Mouse (Mus musculus): ENCODE data around the gene Cdca4. TPM values are rescaled to one million over a fixed set of nuclear protein-coding genes. Genes with fewer than 3 reads are reported as not detected.

Cdca4 gene
- polyA plus RNA-seq, 1 experiment, result 21.5 TPM

GRCm38 (mm10) chr12:112832411-112832810, 3.2 kb upstream of the Cdca4 start:
- Histone ChIP-seq H3K79me2 (ENCODE audit: control insufficient read depth, insufficient read depth) (peaks cover 37% of the 10 kb centered on the region), H3K4me3 (no peak overlapping the region), H3K27me3 (ENCODE audit: control insufficient read depth, insufficient read depth, insufficient read length) (no peaks in the 10 kb centered on the region), H3K4me2 (ENCODE audit: low read depth) (no peak overlapping the region), H3K36me3 (ENCODE audit: control insufficient read depth, insufficient read depth) (peaks cover 5% of the 10 kb centered on the region), H3ac (ENCODE audit: control insufficient read depth, insufficient read length) (no peak overlapping the region)
- no peak for TF ChIP-seq TCF3 (IDR thresholded peaks at IDR 0.05; ENCODE audit: insufficient read length, low read depth)
- TF ChIP-seq POLR2AphosphoS2 (IDR thresholded peaks at IDR 0.05; ENCODE audit: insufficient read length, low read depth), result no peak
- TF ChIP-seq TCF12 (IDR thresholded peaks at IDR 0.05; ENCODE audit: insufficient read depth, poor library complexity, severe bottlenecking), result no peak
- TF ChIP-seq E2F4 (IDR thresholded peaks at IDR 0.05; ENCODE audit: insufficient read depth), result no peak

- H3K4me2 ChIP-seq (ENCODE audit: low read depth), result peak overlapping the region; percentile 93
- TF ChIP-seq MYOD1 (IDR thresholded peaks at IDR 0.05; ENCODE audit: control insufficient read depth in 1 of 3, insufficient read length in 2 of 3, low read depth in 2 of 3), result no peak
- no peak for TF ChIP-seq CEBPB (IDR thresholded peaks at IDR 0.05; ENCODE audit: insufficient read depth, poor library complexity, severe bottlenecking)
- TF ChIP-seq POLR2AphosphoS2 (IDR thresholded peaks at IDR 0.05; ENCODE audit: insufficient read length, low read depth), result no peak
- no peak for TF ChIP-seq REST (IDR thresholded peaks at IDR 0.05; ENCODE audit: insufficient read depth, insufficient read length)
- TF ChIP-seq POLR2A (IDR thresholded peaks at IDR 0.05; ENCODE audit: insufficient read length, low read depth), result no peak
- no peak for TF ChIP-seq TCF3 (IDR thresholded peaks at IDR 0.05; ENCODE audit: insufficient read length, low read depth)
- no peak for TF ChIP-seq E2F4 (IDR thresholded peaks at IDR 0.05; ENCODE audit: insufficient read depth)
- TF ChIP-seq MAX (IDR thresholded peaks at IDR 0.05; ENCODE audit: low read depth), result no peak
- no peak for TF ChIP-seq MYOG (IDR thresholded peaks at IDR 0.05; ENCODE audit: control insufficient read depth in 1 of 3, insufficient read depth in 1 of 3, insufficient read length in 2 of 3, low read depth in 2 of 3)
- no peak for TF ChIP-seq USF1 (IDR thresholded peaks at IDR 0.05; ENCODE audit: low read depth)
- no peak for TF ChIP-seq SRF (IDR thresholded peaks at IDR 0.05; ENCODE audit: control insufficient read depth, insufficient read length, low read depth)
- TF ChIP-seq TCF12 (IDR thresholded peaks at IDR 0.05; ENCODE audit: insufficient read depth, poor library complexity, severe bottlenecking), result no peak
Observed at GRCm38 (mm10) chr12:112830570-112830969, 1.3 kb upstream of the Cdca4 start.

GRCm38 (mm10) chr12:112830141-112830540, 918 bp upstream of the Cdca4 start:
- peaks cover 15% of the 10 kb centered on the region for H3K36me3 ChIP-seq (ENCODE audit: control insufficient read depth, insufficient read depth)
- H3K79me2 ChIP-seq (ENCODE audit: control insufficient read depth, insufficient read depth), result peaks cover 60% of the 10 kb centered on the region
- TF ChIP-seq MAX (IDR thresholded peaks at IDR 0.05; ENCODE audit: low read depth) (no peak), TCF3 (IDR thresholded peaks at IDR 0.05; ENCODE audit: insufficient read length, low read depth) (no peak), SRF (IDR thresholded peaks at IDR 0.05; ENCODE audit: control insufficient read depth, insufficient read length, low read depth) (no peak), USF1 (IDR thresholded peaks at IDR 0.05; ENCODE audit: low read depth) (no peak), POLR2AphosphoS2 (IDR thresholded peaks at IDR 0.05; ENCODE audit: insufficient read length, low read depth) (no peak), E2F4 (IDR thresholded peaks at IDR 0.05; ENCODE audit: insufficient read depth) (no peak), POLR2A (IDR thresholded peaks at IDR 0.05; ENCODE audit: insufficient read length, low read depth) (no peak), REST (IDR thresholded peaks at IDR 0.05; ENCODE audit: insufficient read depth, insufficient read length) (no peak), MYOD1 (IDR thresholded peaks at IDR 0.05; ENCODE audit: control insufficient read depth in 1 of 3, insufficient read length in 2 of 3, low read depth in 2 of 3) (no peak), TCF12 (IDR thresholded peaks at IDR 0.05; ENCODE audit: insufficient read depth, poor library complexity, severe bottlenecking) (no peak), CEBPB (IDR thresholded peaks at IDR 0.05; ENCODE audit: insufficient read depth, poor library complexity, severe bottlenecking) (no peak), MYOG (IDR thresholded peaks at IDR 0.05; ENCODE audit: control insufficient read depth in 1 of 3, insufficient read depth in 1 of 3, insufficient read length in 2 of 3, low read depth in 2 of 3) (no peak)
- H3K4me3 ChIP-seq, result peak overlapping the region; percentile 93
- H3ac ChIP-seq (ENCODE audit: control insufficient read depth, insufficient read length), result peak overlapping the region; percentile 72
- H3K4me2 ChIP-seq (ENCODE audit: low read depth), result peak overlapping the region; percentile 93
- no peaks in the 10 kb centered on the region for H3K27me3 ChIP-seq (ENCODE audit: control insufficient read depth, insufficient read depth, insufficient read length)

More at GRCm38 (mm10) chr12:112830570-112830969, 1.3 kb upstream of the Cdca4 start:
- Histone ChIP-seq H3K27me3 (ENCODE audit: control insufficient read depth, insufficient read depth, insufficient read length) (no peaks in the 10 kb centered on the region), H3K36me3 (ENCODE audit: control insufficient read depth, insufficient read depth) (peaks cover 15% of the 10 kb centered on the region), H3K4me3 (peak overlapping the region; percentile 93), H3ac (ENCODE audit: control insufficient read depth, insufficient read length) (no peak overlapping the region), H3K79me2 (ENCODE audit: control insufficient read depth, insufficient read depth) (peaks cover 55% of the 10 kb centered on the region)

- Histone ChIP-seq H3ac (ENCODE audit: control insufficient read depth, insufficient read length) (peak overlapping the region; percentile 72), H3K4me3 (peak overlapping the region; percentile 93), H3K79me2 (ENCODE audit: control insufficient read depth, insufficient read depth) (peaks cover 74% of the 10 kb centered on the region), H3K27me3 (ENCODE audit: control insufficient read depth, insufficient read depth, insufficient read length) (no peaks in the 10 kb centered on the region), H3K36me3 (ENCODE audit: control insufficient read depth, insufficient read depth) (peaks cover 15% of the 10 kb centered on the region), H3K4me2 (ENCODE audit: low read depth) (peak overlapping the region; percentile 88)
- TF ChIP-seq POLR2A (IDR thresholded peaks at IDR 0.05; ENCODE audit: insufficient read length, low read depth), result peak; percentile 52
- TF ChIP-seq TCF12 (IDR thresholded peaks at IDR 0.05; ENCODE audit: insufficient read depth, poor library complexity, severe bottlenecking), result no peak
- TF ChIP-seq MYOG (IDR thresholded peaks at IDR 0.05; ENCODE audit: control insufficient read depth in 1 of 3, insufficient read depth in 1 of 3, insufficient read length in 2 of 3, low read depth in 2 of 3), result no peak
- TF ChIP-seq REST (IDR thresholded peaks at IDR 0.05; ENCODE audit: insufficient read depth, insufficient read length), result no peak
- no peak for TF ChIP-seq MYOD1 (IDR thresholded peaks at IDR 0.05; ENCODE audit: control insufficient read depth in 1 of 3, insufficient read length in 2 of 3, low read depth in 2 of 3)
Observed at GRCm38 (mm10) chr12:112828501-112829243, 551 bp downstream of the Cdca4 start.

GRCm38 (mm10) chr12:112825901-112826300, 3.3 kb downstream of the Cdca4 start:
- Histone ChIP-seq H3ac (ENCODE audit: control insufficient read depth, insufficient read length) (no peak overlapping the region), H3K4me2 (ENCODE audit: low read depth) (peak overlapping the region; percentile 4), H3K79me2 (ENCODE audit: control insufficient read depth, insufficient read depth) (peaks cover 95% of the 10 kb centered on the region), H3K27me3 (ENCODE audit: control insufficient read depth, insufficient read depth, insufficient read length) (no peaks in the 10 kb centered on the region), H3K4me3 (no peak overlapping the region), H3K36me3 (ENCODE audit: control insufficient read depth, insufficient read depth) (peaks cover 28% of the 10 kb centered on the region)
- TF ChIP-seq E2F4 (IDR thresholded peaks at IDR 0.05; ENCODE audit: insufficient read depth) (no peak), REST (IDR thresholded peaks at IDR 0.05; ENCODE audit: insufficient read depth, insufficient read length) (no peak), MYOD1 (IDR thresholded peaks at IDR 0.05; ENCODE audit: control insufficient read depth in 1 of 3, insufficient read length in 2 of 3, low read depth in 2 of 3) (no peak), TCF12 (IDR thresholded peaks at IDR 0.05; ENCODE audit: insufficient read depth, poor library complexity, severe bottlenecking) (no peak), MAX (IDR thresholded peaks at IDR 0.05; ENCODE audit: low read depth) (no peak), TCF3 (IDR thresholded peaks at IDR 0.05; ENCODE audit: insufficient read length, low read depth) (no peak), POLR2AphosphoS2 (IDR thresholded peaks at IDR 0.05; ENCODE audit: insufficient read length, low read depth) (no peak), MYOG (IDR thresholded peaks at IDR 0.05; ENCODE audit: control insufficient read depth in 1 of 3, insufficient read depth in 1 of 3, insufficient read length in 2 of 3, low read depth in 2 of 3) (no peak), SRF (IDR thresholded peaks at IDR 0.05; ENCODE audit: control insufficient read depth, insufficient read length, low read depth) (no peak), USF1 (IDR thresholded peaks at IDR 0.05; ENCODE audit: low read depth) (no peak), CEBPB (IDR thresholded peaks at IDR 0.05; ENCODE audit: insufficient read depth, poor library complexity, severe bottlenecking) (no peak), POLR2A (IDR thresholded peaks at IDR 0.05; ENCODE audit: insufficient read length, low read depth) (no peak)

Data from myocyte (in vitro differentiated cells).